Mouse (Mus musculus) forebrain, embryonic 13.5 days (tissue): ENCODE results near the gene Fbxw2. TPM values are rescaled to one million over a fixed set of nuclear protein-coding genes. Genes with fewer than 3 reads are reported as not detected.
"Not testable (repeated sequence)": the region's sequence is repeated elsewhere in the genome, so short reads cannot be mapped to it uniquely, and the experiment has no call there.

Experiments
- ATAC-seq: fragments of 200-750 bp; cut with Nextera tagmentation; 2 replicates; pipeline ENCODE4 v1.8.0; 2017
- H3K27ac ChIP-seq: fragments of 300-500 bp; sonication (generic); 2 replicates; pipeline ENCODE4 v1.5.1; 2015; ENCODE audit warnings: inconsistent platforms, mild to moderate bottlenecking, moderate library complexity
- H3K27me3 ChIP-seq: fragments of 300-500 bp; sonication (generic); 2 replicates; pipeline ENCODE4 v1.6.1; 2015; ENCODE audit warnings: mild to moderate bottlenecking, inconsistent platforms
- H3K36me3 ChIP-seq: fragments of 300-500 bp; sonication (generic); 2 replicates; pipeline ENCODE4 v1.6.1; 2015; ENCODE audit warnings: mild to moderate bottlenecking, inconsistent platforms; ENCODE audit not compliant: poor library complexity, severe bottlenecking
- H3K4me1 ChIP-seq: fragments of 300-500 bp; sonication (generic); 2 replicates; pipeline ENCODE4 v1.6.1; 2015; ENCODE audit warnings: inconsistent platforms
- H3K4me2 ChIP-seq: fragments of 300-500 bp; sonication (generic); 2 replicates; pipeline ENCODE4 v1.6.1; 2015; ENCODE audit warnings: inconsistent platforms, mild to moderate bottlenecking, moderate library complexity
- H3K4me3 ChIP-seq: fragments of 300-500 bp; sonication (generic); 2 replicates; pipeline ENCODE4 v1.5.1; 2015; ENCODE audit warnings: mild to moderate bottlenecking, inconsistent platforms
- H3K9ac ChIP-seq: fragments of 300-500 bp; sonication (generic); 2 replicates; pipeline ENCODE4 v1.6.1; 2015; ENCODE audit warnings: mild to moderate bottlenecking, inconsistent platforms
- H3K9me3 ChIP-seq: fragments of 300-500 bp; sonication (generic); replicated peaks from 2 replicates; pipeline ENCODE4 v1.6.1; 2016; ENCODE audit warnings: inconsistent platforms
- WGBS: fragments of 180-500 bp; shearing (Covaris S2); methylation state at CpG from one replicate; pipeline ENCODE4 v1.1.7; 2015; 5-methylcytosine and 5-hydroxymethylcytosine counted together
- polyA plus RNA-seq: library from polyadenylated mRNA; unstranded; fragments of >200 nt; fragmentation: Nextera tagmentation; extraction: Ambion mirVana; gene quantifications from 2 replicates; pipeline ENCODE4 v1.2.1, GENCODE M21; 2015

The Fbxw2 gene
- polyA plus RNA-seq = 86.8 and 103 TPM in 2 replicates

GRCm38 (mm10) chr2:34825827-34826459 lies at the start of gene Fbxw2:
Fbxw2 (minus strand) TSS chr2:34826311.
- Histone ChIP-seq H3K4me1 (peaks cover 23% of the 10 kb centered on the region), H3K27me3 (peaks cover 17% of the 10 kb centered on the region), H3K9me3 (peaks cover 6% of the 10 kb centered on the region; the same call in 1 of the 2 replicates), H3K36me3 (peaks cover 15% of the 10 kb centered on the region), H3K27ac (peak within 1 kb of the TSS; percentile 65), H3K4me2 (peak within 1 kb of the TSS; percentile 76), H3K4me3 (peak within 1 kb of the TSS; percentile 98), H3K9ac (peak within 1 kb of the TSS; percentile 96)
- peak; percentile 99 for ATAC-seq
- under 1% methylated on average over 49 of the region's 57 CpGs for WGBS

GRCm38 (mm10) chr2:34874816-34875345 lies 48.8 kb upstream of the Fbxw2 start, which contains the start of gene Psmd5:
Psmd5 (minus strand) TSS chr2:34874968.
- H3K27ac ChIP-seq = no peak within 1 kb of the TSS
- no peaks in the 10 kb centered on the region for H3K36me3 ChIP-seq
- no peaks in the 10 kb centered on the region for H3K9me3 ChIP-seq
- H3K4me3 ChIP-seq = peak within 1 kb of the TSS; percentile 10
- peaks cover 48% of the 10 kb centered on the region for H3K27me3 ChIP-seq
- H3K4me2 ChIP-seq = peak within 1 kb of the TSS; percentile 33
- H3K4me1 ChIP-seq = peaks cover 13% of the 10 kb centered on the region
- H3K9ac ChIP-seq = peak within 1 kb of the TSS; percentile 50
- no peak for ATAC-seq
- WGBS = 12% methylated on average over 8 of the region's 8 CpGs

- H3K9me3 ChIP-seq = no peaks in the 10 kb centered on the region
- peaks cover 19% of the 10 kb centered on the region for H3K4me1 ChIP-seq
- peak within 1 kb of the TSS; percentile 10 for H3K4me3 ChIP-seq
- H3K36me3 ChIP-seq = no peaks in the 10 kb centered on the region
- peak within 1 kb of the TSS; percentile 33 for H3K4me2 ChIP-seq
- 4% methylated on average over 14 of the region's 14 CpGs for WGBS
- H3K27ac ChIP-seq = no peak within 1 kb of the TSS
- no peak for ATAC-seq
- peak within 1 kb of the TSS; percentile 50 for H3K9ac ChIP-seq
- peaks cover 48% of the 10 kb centered on the region for H3K27me3 ChIP-seq
Observed at GRCm38 (mm10) chr2:34874271-34874670, 48.2 kb upstream of the Fbxw2 start, which contains the start of gene Cutal. Cutal (plus strand) TSS chr2:34874396.

DNA sequence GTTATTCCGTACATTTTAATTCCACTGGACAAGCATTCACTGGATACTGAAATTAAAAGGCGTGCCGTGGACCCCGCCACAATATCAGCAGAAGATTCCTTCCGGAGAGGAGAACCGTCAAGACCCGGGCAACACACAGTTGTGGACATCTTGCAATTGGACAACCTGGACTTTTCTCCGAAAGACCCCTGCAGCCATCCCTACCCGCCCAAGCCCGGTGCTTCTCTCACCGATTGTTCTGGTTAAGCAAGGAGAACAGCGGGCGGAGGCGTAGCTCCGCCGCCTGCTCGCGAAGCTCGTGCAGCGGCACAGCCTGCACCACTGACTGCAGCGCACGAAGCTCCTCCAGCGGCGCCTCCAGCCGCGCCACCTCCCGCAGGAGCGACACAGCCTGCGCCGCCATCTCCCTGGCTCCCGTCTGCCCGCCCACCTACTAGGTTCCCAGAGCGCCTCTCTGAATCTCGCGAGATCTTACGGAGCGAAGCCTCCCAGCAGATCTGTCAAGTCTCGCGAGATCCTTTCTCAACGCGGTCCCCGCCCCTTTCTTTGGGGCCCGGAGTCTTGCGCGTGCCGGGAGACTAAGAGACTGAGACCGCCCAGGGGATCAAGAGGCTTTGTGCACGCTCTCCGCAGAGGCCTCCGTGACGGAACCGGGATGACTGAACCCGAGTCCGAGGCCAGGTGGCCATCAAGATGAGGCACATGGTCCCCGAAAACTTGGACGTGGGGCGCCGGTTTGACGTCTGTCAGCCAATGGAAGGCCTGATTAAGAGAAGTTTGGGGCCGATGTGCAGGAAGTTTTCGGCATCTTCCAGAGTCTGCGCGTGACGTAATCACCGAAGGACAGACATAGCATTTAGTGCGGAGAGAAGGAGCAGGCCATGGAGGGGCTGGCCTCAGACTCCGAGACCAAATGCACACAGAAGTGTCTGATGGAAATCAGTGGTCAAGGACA lies 44.7 kb upstream of the Fbxw2 start:
- Histone ChIP-seq H3K9me3 (no peaks in the 10 kb centered on the region), H3K4me1 (peaks cover 38% of the 10 kb centered on the region), H3K36me3 (peaks cover 8% of the 10 kb centered on the region; the same call in 1 of the 2 replicates), H3K9ac (peak overlapping the region; percentile 91), H3K27ac (peak overlapping the region; percentile 92), H3K27me3 (peaks cover 26% of the 10 kb centered on the region), H3K4me2 (peak overlapping the region; percentile 76), H3K4me3 (peak overlapping the region; percentile 89)
- peak; percentile 99 for ATAC-seq
- under 1% methylated on average over 66 of the region's 67 CpGs for WGBS

DNA sequence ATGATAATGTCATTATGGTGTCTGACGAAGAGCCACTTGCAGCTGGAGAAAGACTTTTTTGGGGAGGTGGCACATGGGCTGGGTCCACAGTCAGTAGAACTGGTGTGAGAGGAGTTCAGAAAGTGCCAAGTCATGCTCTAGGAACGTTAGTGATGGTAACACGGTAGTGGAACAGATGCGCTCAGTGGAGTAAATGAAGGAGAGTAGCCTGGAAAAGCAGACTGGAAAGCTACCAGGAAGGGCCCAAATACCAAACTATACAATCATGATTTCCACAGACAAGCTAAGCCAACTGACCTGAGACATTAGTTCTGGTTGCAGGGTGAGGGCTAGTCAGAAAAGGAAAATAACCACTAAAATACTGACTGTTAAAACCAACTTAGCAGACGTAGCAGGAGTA lies 43.6 kb upstream of the Fbxw2 start:
- 44% methylated on average over 5 of the region's 5 CpGs for WGBS
- H3K27me3 ChIP-seq = peaks cover 20% of the 10 kb centered on the region
- no peaks in the 10 kb centered on the region for H3K9me3 ChIP-seq
- H3K9ac ChIP-seq = peak overlapping the region; percentile 66
- ATAC-seq = no peak
- H3K27ac ChIP-seq = no peak overlapping the region
- peak overlapping the region; percentile 89 for H3K4me3 ChIP-seq
- H3K4me1 ChIP-seq = peaks cover 38% of the 10 kb centered on the region
- H3K4me2 ChIP-seq = peak overlapping the region; percentile 76
- peaks cover 19% of the 10 kb centered on the region for H3K36me3 ChIP-seq

- no peak for ATAC-seq
Observed at GRCm38 (mm10) chr2:34857728-34858127, 31.6 kb upstream of the Fbxw2 start.

DNA sequence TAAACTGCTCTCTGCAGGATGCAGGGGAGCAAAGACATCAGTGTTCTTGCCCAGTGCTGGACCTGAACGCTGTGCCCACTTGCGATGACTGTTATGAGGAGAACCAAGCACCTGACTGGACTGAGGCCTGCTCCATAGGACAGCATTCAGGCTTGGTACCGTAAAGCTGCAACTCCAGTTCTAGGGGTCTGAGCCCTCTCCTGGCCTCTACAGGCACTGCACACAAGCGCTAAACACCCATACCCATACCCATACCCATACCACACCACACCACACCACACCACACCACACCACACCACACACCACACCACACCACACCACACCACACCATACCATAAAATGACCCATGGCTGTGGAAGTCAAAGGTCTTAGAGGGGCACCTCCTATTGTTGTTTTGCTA lies 29.2 kb upstream of the Fbxw2 start:
- no peaks in the 10 kb centered on the region for H3K27me3 ChIP-seq
- no peak overlapping the region for H3K9ac ChIP-seq
- H3K4me3 ChIP-seq = no peak overlapping the region
- peaks cover 92% of the 10 kb centered on the region for H3K36me3 ChIP-seq
- no peaks in the 10 kb centered on the region for H3K9me3 ChIP-seq
- no peaks in the 10 kb centered on the region for H3K4me1 ChIP-seq
- no peak overlapping the region for H3K27ac ChIP-seq
- no peak for ATAC-seq
- no peak overlapping the region for H3K4me2 ChIP-seq
- WGBS = 97% methylated on average over 4 of the region's 4 CpGs

More at GRCm38 (mm10) chr2:34857728-34858127, 31.6 kb upstream of the Fbxw2 start:
- peaks cover 90% of the 10 kb centered on the region for H3K36me3 ChIP-seq
- no peaks in the 10 kb centered on the region for H3K4me1 ChIP-seq
- no peaks in the 10 kb centered on the region for H3K27me3 ChIP-seq
- no peak overlapping the region for H3K9ac ChIP-seq
- WGBS = 89% methylated on average over 8 of the region's 8 CpGs
- no peak overlapping the region for H3K4me2 ChIP-seq
- no peaks in the 10 kb centered on the region for H3K9me3 ChIP-seq
- H3K27ac ChIP-seq = no peak overlapping the region
- no peak overlapping the region for H3K4me3 ChIP-seq

- Histone ChIP-seq H3K4me3 (no peak overlapping the region), H3K9me3 (no peaks in the 10 kb centered on the region), H3K27me3 (no peaks in the 10 kb centered on the region), H3K27ac (no peak overlapping the region), H3K36me3 (peaks cover 31% of the 10 kb centered on the region), H3K4me2 (no peak overlapping the region), H3K9ac (no peak overlapping the region), H3K4me1 (no peaks in the 10 kb centered on the region)
- 94% methylated on average over 1 of the region's 1 CpGs for WGBS
- no peak for ATAC-seq
Observed at GRCm38 (mm10) chr2:34847702-34848101, 21.6 kb upstream of the Fbxw2 start.

GRCm38 (mm10) chr2:34843211-34843939 lies 17.3 kb upstream of the Fbxw2 start:
- no peak overlapping the region for H3K4me2 ChIP-seq
- no peak overlapping the region for H3K4me3 ChIP-seq
- H3K27ac ChIP-seq = no peak overlapping the region
- H3K9ac ChIP-seq = no peak overlapping the region
- WGBS = 88% methylated on average over 11 of the region's 11 CpGs
- H3K4me1 ChIP-seq = no peaks in the 10 kb centered on the region
- H3K9me3 ChIP-seq = no peaks in the 10 kb centered on the region
- H3K36me3 ChIP-seq = no peaks in the 10 kb centered on the region
- H3K27me3 ChIP-seq = no peaks in the 10 kb centered on the region
- ATAC-seq = no peak

GRCm38 (mm10) chr2:34841706-34842105 lies 15.6 kb upstream of the Fbxw2 start:
- Histone ChIP-seq H3K9me3 (no peaks in the 10 kb centered on the region), H3K27me3 (no peaks in the 10 kb centered on the region), H3K4me1 (no peaks in the 10 kb centered on the region), H3K36me3 (no peaks in the 10 kb centered on the region), H3K4me2 (no peak overlapping the region), H3K9ac (no peak overlapping the region), H3K27ac (no peak overlapping the region), H3K4me3 (no peak overlapping the region)
- 91% methylated on average over 8 of the region's 8 CpGs for WGBS
- ATAC-seq = no peak

DNA sequence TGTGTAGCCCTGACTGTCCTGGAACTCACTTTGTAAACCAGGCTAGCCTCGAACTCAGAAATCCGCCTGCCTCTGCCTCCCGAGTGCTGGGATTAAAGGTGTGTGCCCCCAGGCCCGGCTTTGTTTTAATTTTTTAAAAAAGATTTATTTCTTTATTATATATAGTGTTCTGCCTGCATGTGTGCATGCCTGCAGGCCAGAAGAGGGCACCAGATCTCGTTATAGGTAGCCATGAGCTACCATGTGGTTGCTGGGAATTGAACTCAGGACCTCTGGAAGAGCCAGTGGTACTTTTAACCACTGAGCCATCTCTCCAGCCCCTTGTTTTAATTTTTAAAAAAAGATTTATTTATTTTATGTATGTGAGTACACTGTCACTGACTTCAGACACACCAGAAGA lies 14.0 kb upstream of the Fbxw2 start:
- not testable (repeated sequence) for H3K4me2 ChIP-seq, H3K9ac ChIP-seq, ATAC-seq, H3K9me3 ChIP-seq, H3K27ac ChIP-seq, H3K27me3 ChIP-seq, H3K4me3 ChIP-seq, H3K4me1 ChIP-seq, H3K36me3 ChIP-seq
- 80% methylated on average over 5 of the region's 5 CpGs for WGBS
